Mouse (Mus musculus): ENCODE measurements around the gene Olfr323.

The Olfr323 gene

GRCm38 (mm10) chr11:58604688-58605087 lies 25.6 kb downstream of the Olfr323 start:
- DNase-seq (ENCODE audit: extremely low spot score, low spot score): no peak

DNA sequence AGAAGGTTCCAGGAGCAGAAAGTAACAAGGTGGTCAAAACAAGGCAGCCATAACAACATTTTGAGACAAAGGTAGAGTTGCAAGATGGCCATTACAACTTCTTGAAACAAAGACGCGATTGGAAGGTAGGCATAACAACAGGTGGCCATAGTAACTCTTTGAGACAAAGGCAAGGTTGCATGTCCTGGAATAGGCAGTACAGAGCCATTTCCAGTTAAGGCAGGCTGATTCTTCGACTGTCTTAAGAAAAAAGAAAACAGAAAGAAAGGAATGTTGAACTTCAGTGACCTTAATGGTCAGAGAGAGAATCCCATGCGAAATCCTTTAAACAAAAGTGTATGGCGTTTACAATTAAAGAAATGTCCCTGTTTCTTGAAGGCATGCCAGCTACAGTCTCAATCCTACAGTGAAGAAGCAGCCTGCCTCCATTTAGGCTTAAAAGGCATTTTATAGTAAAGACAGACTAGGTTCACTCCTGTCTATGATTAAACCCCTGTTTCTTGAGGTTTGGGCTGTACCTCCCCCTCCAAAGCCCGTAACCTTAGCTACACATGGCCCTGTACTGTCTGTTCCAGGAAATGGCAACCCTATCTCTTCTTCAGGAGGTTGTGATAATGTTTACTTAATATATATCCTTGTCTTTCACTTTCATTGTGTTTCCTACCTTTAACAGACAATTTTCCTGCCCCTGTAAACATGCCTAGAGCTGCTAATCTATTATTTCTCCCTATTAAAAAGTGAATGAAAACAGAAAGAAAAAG lies 27.3 kb downstream of the Olfr323 start:
- DNase-seq (ENCODE audit: extremely low spot score, low spot score): no peak

- DNase-seq (ENCODE audit: extremely low spot score, low spot score): no peak
Measured at GRCm38 (mm10) chr11:58602062-58602461, 28.2 kb downstream of the Olfr323 start.

DNA sequence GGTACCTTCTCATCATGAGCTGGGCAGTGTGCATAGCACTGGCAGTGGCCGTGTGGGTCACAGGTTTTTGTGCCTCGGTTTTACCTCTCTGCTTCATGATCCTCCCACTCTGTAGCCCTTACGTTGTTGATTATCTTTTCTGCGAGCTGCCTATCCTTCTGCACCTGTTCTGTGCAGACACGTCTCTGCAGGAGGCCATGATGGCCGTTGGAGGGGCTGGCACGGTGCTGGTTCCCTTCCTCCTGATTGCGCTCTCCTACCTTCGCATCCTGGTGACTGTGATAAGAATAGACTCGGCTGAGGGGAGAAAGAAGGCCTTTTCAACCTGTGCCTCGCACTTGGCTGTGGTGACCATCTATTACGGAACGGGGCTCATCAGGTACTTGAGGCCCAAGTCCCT lies 32.5 kb downstream of the Olfr323 start:
- no peak for DNase-seq (ENCODE audit: extremely low spot score, low spot score)

DNA sequence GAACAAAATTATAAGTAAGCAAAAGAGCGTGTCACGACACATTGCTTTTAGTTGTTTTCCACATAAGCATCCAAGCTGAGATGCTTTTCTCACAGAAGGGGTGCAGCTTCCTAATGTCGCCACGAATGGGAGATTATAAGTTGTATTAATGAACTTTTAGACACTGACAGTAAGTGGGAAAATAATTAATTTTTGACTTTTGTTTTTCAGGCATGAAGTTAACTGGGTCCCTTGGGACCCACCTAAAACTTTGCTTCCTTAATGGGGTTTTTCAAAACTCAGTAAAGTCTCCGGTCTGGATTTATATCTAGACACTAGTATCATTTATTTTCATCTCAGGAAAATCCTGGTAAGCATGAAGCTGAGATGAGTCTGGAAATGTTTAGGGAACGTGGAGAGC lies 35.5 kb downstream of the Olfr323 start, which contains the start of gene Olfr324:
Gene Olfr324 (plus strand): TSS at position 301 of the 400 bp plus-strand sequence.
- no peak for DNase-seq (ENCODE audit: extremely low spot score, low spot score)

- DNase-seq (ENCODE audit: extremely low spot score, low spot score): no peak
Measured at GRCm38 (mm10) chr11:58588620-58589250, 41.6 kb downstream of the Olfr323 start.

DNA sequence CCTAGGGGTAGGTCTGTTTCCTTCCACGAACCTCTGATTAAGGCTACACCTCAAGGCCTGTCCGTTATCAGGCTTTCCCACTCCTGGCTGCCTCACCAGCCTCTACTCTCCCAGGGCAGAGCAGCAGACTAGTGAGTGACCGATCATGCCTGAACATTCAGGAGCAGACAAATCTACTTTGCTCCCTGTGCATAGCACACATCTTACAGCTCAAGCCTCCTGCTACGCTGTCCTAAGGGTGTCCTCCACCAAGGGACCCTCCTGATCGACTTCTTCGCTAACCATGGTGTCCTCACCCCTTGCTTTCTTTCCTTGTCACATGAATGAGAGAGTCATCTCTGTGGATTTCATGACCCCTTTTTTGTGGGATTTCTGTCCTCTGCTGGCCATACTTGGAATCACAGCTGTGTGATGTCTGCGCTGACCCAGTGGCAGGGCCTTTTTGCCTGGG lies 42.4 kb downstream of the Olfr323 start:
- peak; percentile 35 for DNase-seq (ENCODE audit: extremely low spot score, low spot score)

GRCm38 (mm10) chr11:58578636-58579035 lies 51.7 kb downstream of the Olfr323 start:
- no peak for DNase-seq (ENCODE audit: extremely low spot score, low spot score)

GRCm38 (mm10) chr11:58577430-58577829 lies 52.9 kb downstream of the Olfr323 start, which contains the start of gene Olfr325:
Gene Olfr325 (plus strand): TSS chr11:58577730.
- DNase-seq (ENCODE audit: extremely low spot score, low spot score): no peak
